Mouse (Mus musculus) spleen, adult 2 months (tissue): Measurements from ENCODE around the gene Fam222a. TPM values are rescaled to one million over a fixed set of nuclear protein-coding genes. Genes with fewer than 3 reads are reported as not detected.

Experiments used
- DNase-seq, 2 experiments: peaks; one replicate each; pipeline versions ENCODE4 v3.0.0 to v3.0.0-alpha.2; 2012 to 2021; ENCODE audit warnings: low spot score in 2 of 2, low read depth in 1 of 2
- H3K27ac ChIP-seq: fragments of 200-500 bp; 2 replicates; pipeline ENCODE4 v1.5.1; 2012; ENCODE audit warnings: low read length, inconsistent platforms; ENCODE audit not compliant: insufficient read depth
- H3K27me3 ChIP-seq: fragments of 200-500 bp; 2 replicates; pipeline ENCODE4 v1.6.1; 2012; ENCODE audit warnings: mild to moderate bottlenecking, moderate library complexity, low read length, inconsistent platforms; ENCODE audit not compliant: control insufficient read depth, insufficient read depth
- H3K36me3 ChIP-seq: fragments of 200-500 bp; 2 replicates; pipeline ENCODE4 v1.6.1; 2012; ENCODE audit warnings: mild to moderate bottlenecking, low read length, inconsistent platforms; ENCODE audit not compliant: control insufficient read depth, insufficient read depth
- H3K4me1 ChIP-seq: fragments of 200-500 bp; 2 replicates; pipeline ENCODE4 v1.6.1; 2011; ENCODE audit warnings: inconsistent platforms; ENCODE audit not compliant: control insufficient read depth, insufficient read depth, insufficient read length
- H3K4me3 ChIP-seq: fragments of 200-500 bp; 2 replicates; pipeline ENCODE4 v1.5.1; 2011; ENCODE audit warnings: mild to moderate bottlenecking, inconsistent platforms; ENCODE audit not compliant: insufficient read depth, insufficient read length; ENCODE audit errors: extremely low read depth
- CTCF ChIP-seq: fragments of 200-500 bp; IDR thresholded peaks from 2 replicates; pipeline ENCODE4 v1.5.1; 2011; ENCODE audit warnings: mild to moderate bottlenecking, inconsistent platforms; ENCODE audit not compliant: insufficient read depth, insufficient read length, insufficient replicate concordance; ENCODE audit errors: extremely low read depth
- POLR2A ChIP-seq: fragments of 200-500 bp; IDR thresholded peaks from 2 replicates; pipeline ENCODE4 v1.6.1; 2011; ENCODE audit warnings: low read depth, low read length, inconsistent platforms
- WGBS: fragments of 180-500 bp; shearing (Covaris S2); methylation state at CpG from one replicate; pipeline ENCODE4 v1.1.7; 2018; 5-methylcytosine and 5-hydroxymethylcytosine counted together
- polyA plus RNA-seq: library from polyadenylated mRNA; depleted of rRNA; stranded (reverse); fragments of >200 nt; gene quantifications from 2 replicates; pipeline ENCODE4 v1.2.3, GENCODE M21; 2012

Gene Fam222a
- polyA plus RNA-seq, 1 experiment, result 2.8 TPM

- H3K27ac ChIP-seq, result no peak overlapping the region
- peaks cover 9% of the 10 kb centered on the region for H3K4me1 ChIP-seq
- no peak overlapping the region for H3K4me3 ChIP-seq
- TF ChIP-seq CTCF (no peak), POLR2A (no peak)
- no peak for DNase-seq
- H3K36me3 ChIP-seq, result no peaks in the 10 kb centered on the region
- 81% methylated on average over 12 of the region's 12 CpGs for WGBS
- H3K27me3 ChIP-seq, result no peaks in the 10 kb centered on the region
Observed at GRCm38 (mm10) chr5:114573920-114574628, 6.3 kb downstream of the Fam222a start.

GRCm38 (mm10) chr5:114575010-114575409 is 7.2 kb downstream of the Fam222a start:
- H3K4me1 ChIP-seq, result peaks cover 6% of the 10 kb centered on the region
- no peak for DNase-seq
- no peak overlapping the region for H3K27ac ChIP-seq
- TF ChIP-seq POLR2A (no peak), CTCF (no peak)
- WGBS, result 87% methylated on average over 11 of the region's 11 CpGs
- H3K4me3 ChIP-seq, result no peak overlapping the region
- no peaks in the 10 kb centered on the region for H3K27me3 ChIP-seq
- H3K36me3 ChIP-seq, result no peaks in the 10 kb centered on the region

GRCm38 (mm10) chr5:114575530-114575929 is 7.7 kb downstream of the Fam222a start:
- Histone ChIP-seq H3K4me3 (no peak overlapping the region), H3K36me3 (no peaks in the 10 kb centered on the region), H3K27me3 (no peaks in the 10 kb centered on the region), H3K27ac (no peak overlapping the region), H3K4me1 (peaks cover 6% of the 10 kb centered on the region)
- 80% methylated on average over 7 of the region's 7 CpGs for WGBS
- no peak for DNase-seq
- no peak for TF ChIP-seq POLR2A
- no peak for TF ChIP-seq CTCF

GRCm38 (mm10) chr5:114575986-114576605 is 8.3 kb downstream of the Fam222a start:
- TF ChIP-seq CTCF, result no peak
- TF ChIP-seq POLR2A, result no peak
- H3K36me3 ChIP-seq, result no peaks in the 10 kb centered on the region
- no peak for DNase-seq
- 94% methylated on average over 16 of the region's 16 CpGs for WGBS
- H3K27ac ChIP-seq, result no peak overlapping the region
- peaks cover 6% of the 10 kb centered on the region for H3K4me1 ChIP-seq
- H3K4me3 ChIP-seq, result no peak overlapping the region
- no peaks in the 10 kb centered on the region for H3K27me3 ChIP-seq

GRCm38 (mm10) chr5:114578361-114578760 is 10.5 kb downstream of the Fam222a start:
- Histone ChIP-seq H3K27ac (no peak overlapping the region), H3K36me3 (no peaks in the 10 kb centered on the region), H3K4me3 (no peak overlapping the region), H3K27me3 (no peaks in the 10 kb centered on the region), H3K4me1 (no peaks in the 10 kb centered on the region)
- TF ChIP-seq CTCF (no peak), POLR2A (no peak)
- 87% methylated on average over 20 of the region's 20 CpGs for WGBS
- DNase-seq, result no peak

- DNase-seq, result no peak
- no peak overlapping the region for H3K4me3 ChIP-seq
- no peaks in the 10 kb centered on the region for H3K27me3 ChIP-seq
- TF ChIP-seq POLR2A (no peak), CTCF (no peak)
- H3K27ac ChIP-seq, result no peak overlapping the region
- no peaks in the 10 kb centered on the region for H3K4me1 ChIP-seq
- H3K36me3 ChIP-seq, result no peaks in the 10 kb centered on the region
- WGBS, result 60% methylated on average over 8 of the region's 8 CpGs
Observed at GRCm38 (mm10) chr5:114579714-114580357, 12.0 kb downstream of the Fam222a start.
